Mouse (Mus musculus) embryonic facial prominence, embryonic 14.5 days (tissue): ENCODE measurements around the gene Cnnm4. TPM values are rescaled to one million over a fixed set of nuclear protein-coding genes. Genes with fewer than 3 reads are reported as not detected.

Experiments used
- ATAC-seq: fragments of 200-750 bp; cut with Nextera tagmentation; 2 replicates; pipeline ENCODE4 v1.8.0; 2017; ENCODE audit warnings: low read depth, moderate number of reproducible peaks, moderate TSS enrichment
- DNase-seq: peaks from one replicate; pipeline ENCODE4 v3.0.0-alpha.2; 2015; ENCODE audit warnings: low spot score
- H3K27ac ChIP-seq: fragments of 300-500 bp; sonication (generic); replicated peaks from 2 replicates; pipeline ENCODE4 v1.5.1; 2014; ENCODE audit warnings: low read depth, mild to moderate bottlenecking, low read length, moderate library complexity
- H3K27me3 ChIP-seq: fragments of 300-500 bp; sonication (generic); replicated peaks from 2 replicates; pipeline ENCODE4 v1.6.1; 2014; ENCODE audit warnings: low read length; ENCODE audit not compliant: control insufficient read depth, insufficient read depth
- H3K36me3 ChIP-seq: fragments of 300-500 bp; sonication (generic); 2 replicates; pipeline ENCODE4 v1.6.1; 2014; ENCODE audit warnings: low read length, mixed read lengths; ENCODE audit not compliant: control insufficient read depth, insufficient read depth
- H3K4me1 ChIP-seq: fragments of 300-500 bp; sonication (generic); 2 replicates; pipeline ENCODE4 v1.6.1; 2014; ENCODE audit warnings: antibody characterized with exemption, low read length; ENCODE audit not compliant: control insufficient read depth, insufficient read depth
- H3K4me2 ChIP-seq: fragments of 300-500 bp; sonication (generic); 2 replicates; pipeline ENCODE4 v1.6.1; 2014; ENCODE audit warnings: low read depth, mild to moderate bottlenecking, low read length, moderate library complexity, mixed read lengths
- H3K4me3 ChIP-seq: fragments of 300-500 bp; sonication (generic); 2 replicates; pipeline ENCODE4 v1.5.1; 2014; ENCODE audit warnings: low read depth, mild to moderate bottlenecking, low read length
- H3K9ac ChIP-seq: fragments of 300-500 bp; sonication (generic); 2 replicates; pipeline ENCODE4 v1.6.1; 2014; ENCODE audit warnings: low read depth, mild to moderate bottlenecking, low read length, moderate library complexity, mixed read lengths
- H3K9me3 ChIP-seq: fragments of 300-500 bp; sonication (generic); 2 replicates; pipeline ENCODE4 v1.6.1; 2016; ENCODE audit warnings: low read length; ENCODE audit not compliant: control insufficient read depth
- WGBS: fragments of 180-500 bp; shearing (Covaris S2); extraction: QIAGEN DNeasy Blood & Tissue Kit; methylation state at CpG from one replicate; pipeline ENCODE4 v1.1.7; 2014; 5-methylcytosine and 5-hydroxymethylcytosine counted together
- polyA plus RNA-seq: library from polyadenylated mRNA; unstranded; fragments of >200 nt; fragmentation: Nextera tagmentation; extraction: Ambion mirVana; gene quantifications from 2 replicates; pipeline ENCODE4 v1.2.1, GENCODE M21; 2014

The Cnnm4 gene
- polyA plus RNA-seq, 1 experiment from 2014 or later: 13.5 TPM

- ATAC-seq (no peak), DNase-seq (no peak)
- no peaks in the 10 kb centered on the region for H3K27me3 ChIP-seq
- WGBS: 43% methylated on average over 6 of the region's 6 CpGs
- H3K9ac ChIP-seq: no peak overlapping the region
- H3K4me1 ChIP-seq: peaks cover 7% of the 10 kb centered on the region; the same call in 1 of the 2 replicates
- H3K36me3 ChIP-seq: no peaks in the 10 kb centered on the region
- H3K4me2 ChIP-seq: no peak overlapping the region
- H3K9me3 ChIP-seq: no peaks in the 10 kb centered on the region
- no peak overlapping the region for H3K27ac ChIP-seq
- H3K4me3 ChIP-seq: no peak overlapping the region
These were observed 21.9 kb downstream of the Cnnm4 start for GRCm38 (mm10) chr1:36493299-36493698.

DNA sequence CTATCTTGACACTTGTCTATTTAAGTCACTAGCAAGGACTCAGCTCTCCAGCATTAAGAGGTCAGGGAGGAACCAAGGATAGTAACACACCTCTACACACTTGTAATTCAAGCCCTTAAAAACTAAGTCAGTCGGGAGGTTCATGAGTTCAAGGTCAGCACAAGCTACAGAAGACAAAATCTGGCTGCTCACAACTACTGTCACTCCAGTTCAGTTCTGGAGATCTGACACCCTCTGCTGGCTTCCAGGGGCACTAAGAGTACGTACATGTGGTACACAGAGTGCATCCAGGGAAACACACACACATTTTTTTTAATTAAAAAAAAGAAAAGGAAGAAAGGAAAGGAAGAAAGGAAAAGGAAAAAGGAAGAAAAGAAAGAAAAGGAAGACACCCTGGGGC, 25.3 kb downstream of the Cnnm4 start:
- Histone ChIP-seq H3K9ac (no peak overlapping the region), H3K4me3 (no peak overlapping the region), H3K27me3 (no peaks in the 10 kb centered on the region), H3K4me2 (no peak overlapping the region), H3K9me3 (no peaks in the 10 kb centered on the region), H3K4me1 (peaks cover 7% of the 10 kb centered on the region; the same call in 1 of the 2 replicates), H3K36me3 (peaks cover 14% of the 10 kb centered on the region), H3K27ac (no peak overlapping the region)
- peak; percentile 31 for DNase-seq
- WGBS: 30% methylated on average over 2 of the region's 2 CpGs
- ATAC-seq: no peak

- no peak for ATAC-seq
- no peak overlapping the region for H3K4me3 ChIP-seq
- DNase-seq: no peak
- H3K4me2 ChIP-seq: no peak overlapping the region
- H3K4me1 ChIP-seq: peaks cover 7% of the 10 kb centered on the region; the same call in 1 of the 2 replicates
- no peaks in the 10 kb centered on the region for H3K9me3 ChIP-seq
- no peaks in the 10 kb centered on the region for H3K27me3 ChIP-seq
- H3K36me3 ChIP-seq: peaks cover 14% of the 10 kb centered on the region
- no peak overlapping the region; the same call in 1 of the 2 replicates for H3K9ac ChIP-seq
- no peak overlapping the region for H3K27ac ChIP-seq
- 85% methylated on average over 2 of the region's 2 CpGs for WGBS
These were observed 25.9 kb downstream of the Cnnm4 start for GRCm38 (mm10) chr1:36497312-36497711.

DNA sequence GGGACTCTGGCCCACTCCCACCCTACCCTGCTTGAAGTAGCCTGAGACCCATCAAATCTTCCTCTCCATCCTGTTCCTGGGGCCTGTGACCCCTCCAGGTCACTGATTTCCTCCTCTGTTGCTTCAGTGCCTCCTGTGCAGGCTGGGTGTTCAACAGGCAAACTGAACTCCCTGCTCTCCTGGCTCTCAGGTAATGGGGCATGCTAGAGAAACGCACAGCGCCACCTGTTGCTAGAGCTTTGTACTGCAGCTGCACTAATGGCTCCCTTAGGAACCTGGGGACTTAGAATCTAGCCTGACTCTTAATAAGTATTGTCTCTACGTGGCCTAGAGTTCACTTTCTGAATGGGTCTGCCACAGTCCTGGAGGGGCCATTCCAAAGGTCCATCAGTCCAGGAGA, 29.8 kb downstream of the Cnnm4 start:
- 14% methylated on average over 2 of the region's 3 CpGs for WGBS
- Histone ChIP-seq H3K9me3 (no peaks in the 10 kb centered on the region), H3K4me2 (no peak overlapping the region), H3K36me3 (peaks cover 25% of the 10 kb centered on the region), H3K4me3 (no peak overlapping the region), H3K4me1 (no peaks in the 10 kb centered on the region), H3K27ac (no peak overlapping the region), H3K27me3 (no peaks in the 10 kb centered on the region), H3K9ac (no peak overlapping the region)
- ATAC-seq (peak; percentile 58), DNase-seq (peak; percentile 59)

DNA sequence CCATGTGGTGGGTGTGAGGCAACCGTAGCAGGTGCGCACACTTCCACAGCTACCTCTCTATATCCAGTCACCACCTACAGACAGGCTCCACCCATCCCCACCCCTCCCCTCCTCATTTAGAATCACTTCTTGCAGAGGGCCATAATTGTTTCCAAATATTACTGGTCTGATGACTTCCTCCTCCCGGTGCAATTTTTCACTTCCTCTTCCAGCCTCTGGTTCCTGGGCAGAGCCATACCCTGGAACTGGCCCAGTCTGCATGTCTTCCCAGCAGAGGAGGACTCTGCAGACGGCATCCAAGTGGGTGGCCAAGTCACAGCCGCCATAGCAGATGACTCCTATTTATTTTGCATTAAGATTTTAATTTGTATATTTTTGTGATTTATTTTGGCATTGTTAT, 36.8 kb downstream of the Cnnm4 start:
- Histone ChIP-seq H3K4me1 (peaks cover 3% of the 10 kb centered on the region), H3K27ac (no peak overlapping the region), H3K4me2 (no peak overlapping the region), H3K36me3 (peaks cover 15% of the 10 kb centered on the region; the same call in 1 of the 2 replicates), H3K27me3 (no peaks in the 10 kb centered on the region), H3K9me3 (no peaks in the 10 kb centered on the region), H3K4me3 (no peak overlapping the region), H3K9ac (no peak overlapping the region)
- no peak for ATAC-seq
- WGBS: 67% methylated on average over 5 of the region's 5 CpGs
- DNase-seq: no peak

GRCm38 (mm10) chr1:36511289-36512021, 40.0 kb downstream of the Cnnm4 start, which contains the start of gene Cnnm3:
TSS of gene Cnnm3 (plus strand) at chr1:36511867.
- Histone ChIP-seq H3K27me3 (no peaks in the 10 kb centered on the region), H3K4me1 (peaks cover 17% of the 10 kb centered on the region), H3K4me2 (peak within 1 kb of the TSS; percentile 64), H3K9me3 (no peaks in the 10 kb centered on the region), H3K4me3 (peak within 1 kb of the TSS; percentile 96), H3K9ac (peak within 1 kb of the TSS; percentile 85), H3K36me3 (peaks cover 18% of the 10 kb centered on the region; the same call in 1 of the 2 replicates), H3K27ac (peak within 1 kb of the TSS; percentile 98)
- 2% methylated on average over 35 of the region's 51 CpGs for WGBS
- ATAC-seq (peak; percentile 99), DNase-seq (peak; percentile 99)

DNA sequence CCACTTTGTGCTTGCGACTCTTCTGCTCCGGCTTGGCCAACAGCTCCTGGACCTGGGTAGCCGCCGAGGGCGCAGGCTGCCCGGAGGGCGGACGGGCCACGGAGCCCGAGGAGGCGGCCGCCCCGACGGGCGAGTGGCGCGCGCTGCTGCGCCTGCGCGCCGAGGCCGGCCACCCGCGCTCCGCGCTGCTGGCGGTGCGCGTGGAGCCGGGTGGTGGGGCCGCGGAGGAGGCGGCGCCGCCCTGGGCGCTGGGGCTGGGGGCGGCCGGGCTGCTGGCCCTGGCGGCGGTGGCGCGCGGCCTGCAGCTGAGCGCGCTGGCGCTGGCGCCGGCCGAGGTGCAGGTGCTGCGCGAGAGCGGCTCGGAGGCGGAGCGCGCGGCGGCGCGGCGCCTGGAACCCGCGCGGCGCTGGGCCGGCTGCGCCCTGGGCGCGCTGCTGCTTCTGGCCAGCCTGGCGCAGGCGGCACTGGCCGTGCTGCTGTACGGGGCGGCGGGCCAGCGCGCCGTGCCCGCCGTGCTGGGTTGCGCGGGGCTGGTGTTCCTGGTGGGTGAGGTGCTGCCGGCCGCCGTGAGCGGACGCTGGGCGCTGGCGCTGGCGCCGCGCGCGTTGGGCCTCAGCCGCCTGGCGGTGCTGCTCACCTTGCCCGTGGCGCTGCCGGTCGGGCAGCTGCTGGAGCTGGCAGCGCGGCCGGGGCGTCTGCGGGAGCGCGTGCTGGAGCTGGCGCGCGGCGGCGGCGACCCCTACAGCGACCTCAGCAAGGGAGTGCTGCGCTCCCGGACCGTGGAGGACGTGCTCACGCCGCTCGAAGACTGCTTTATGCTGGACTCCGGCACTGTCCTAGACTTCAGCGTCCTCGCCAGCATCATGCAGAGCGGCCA, 40.9 kb downstream of the Cnnm4 start:
- 0% methylated on average over 8 of the region's 126 CpGs for WGBS
- DNase-seq: peak; percentile 56
- peak overlapping the region; percentile 85 for H3K9ac ChIP-seq
- no peaks in the 10 kb centered on the region for H3K9me3 ChIP-seq
- peak; percentile 71 for ATAC-seq
- H3K27me3 ChIP-seq: no peaks in the 10 kb centered on the region
- peaks cover 17% of the 10 kb centered on the region for H3K4me1 ChIP-seq
- peak overlapping the region; percentile 64 for H3K4me2 ChIP-seq
- peak overlapping the region; percentile 96 for H3K4me3 ChIP-seq
- peaks cover 22% of the 10 kb centered on the region; the same call in 1 of the 2 replicates for H3K36me3 ChIP-seq
- peak overlapping the region; percentile 98 for H3K27ac ChIP-seq

DNA sequence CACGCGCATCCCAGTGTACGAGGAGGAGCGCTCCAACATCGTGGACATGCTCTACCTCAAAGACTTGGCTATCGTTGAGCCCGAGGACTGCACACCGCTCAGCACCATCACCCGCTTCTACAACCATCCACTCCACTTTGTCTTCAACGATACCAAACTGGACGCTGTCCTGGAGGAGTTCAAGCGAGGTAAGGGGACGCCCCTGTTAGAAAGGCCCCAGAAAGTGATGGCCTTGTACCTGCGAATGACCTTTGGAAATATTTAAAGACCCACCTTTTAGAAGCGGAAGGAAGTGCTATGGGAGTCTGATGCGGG, 41.5 kb downstream of the Cnnm4 start:
- DNase-seq: no peak
- WGBS: 2% methylated on average over 16 of the region's 16 CpGs
- H3K27ac ChIP-seq: peak overlapping the region; percentile 98; the same call in 1 of the 2 replicates

More for the DNA sequence above, 41.5 kb downstream of the Cnnm4 start:
- peak overlapping the region; percentile 85 for H3K9ac ChIP-seq
- peak overlapping the region; percentile 96 for H3K4me3 ChIP-seq
- peaks cover 23% of the 10 kb centered on the region; the same call in 1 of the 2 replicates for H3K36me3 ChIP-seq
- peaks cover 17% of the 10 kb centered on the region for H3K4me1 ChIP-seq
- no peaks in the 10 kb centered on the region for H3K27me3 ChIP-seq
- no peaks in the 10 kb centered on the region for H3K9me3 ChIP-seq
- ATAC-seq: no peak
- peak overlapping the region; percentile 64 for H3K4me2 ChIP-seq
